Mouse (Mus musculus) cerebellum, adult 11-12 months (tissue): ENCODE data around the gene Gm20388.
"Not testable (repeated sequence)": the region's sequence is repeated elsewhere in the genome, so short reads cannot be mapped to it uniquely, and the experiment has no call there.

Experiments
- DNase-seq: peaks from one replicate; pipeline ENCODE4 v3.0.0; 2022

Gm20388 gene

GRCm38 (mm10) chr8:121585159-121585825 is 1674.7 kb downstream of the Gm20388 start:
- peak; percentile 100 for DNase-seq

DNA sequence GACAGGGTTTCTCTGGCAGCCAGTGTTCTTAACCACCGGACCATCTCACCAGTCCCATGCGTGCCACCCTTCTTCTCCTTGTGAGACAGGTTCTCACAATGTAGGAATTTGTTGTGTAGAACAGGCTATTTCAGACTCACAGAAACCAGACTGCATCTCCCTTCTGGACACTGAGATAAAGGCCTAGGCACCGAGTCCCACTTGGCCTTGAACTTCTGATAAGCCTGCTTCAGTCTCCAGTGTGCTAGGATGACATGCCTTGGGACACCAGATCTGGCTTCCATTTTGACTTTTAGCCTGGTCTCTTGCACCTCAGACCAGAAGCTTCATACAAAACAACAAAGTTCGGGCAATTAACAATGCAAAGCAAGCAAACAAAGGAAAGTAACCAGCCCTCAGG is 1678.1 kb downstream of the Gm20388 start:
- DNase-seq, result no peak

GRCm38 (mm10) chr8:121589205-121589726 is 1678.6 kb downstream of the Gm20388 start:
- DNase-seq, result no peak

DNA sequence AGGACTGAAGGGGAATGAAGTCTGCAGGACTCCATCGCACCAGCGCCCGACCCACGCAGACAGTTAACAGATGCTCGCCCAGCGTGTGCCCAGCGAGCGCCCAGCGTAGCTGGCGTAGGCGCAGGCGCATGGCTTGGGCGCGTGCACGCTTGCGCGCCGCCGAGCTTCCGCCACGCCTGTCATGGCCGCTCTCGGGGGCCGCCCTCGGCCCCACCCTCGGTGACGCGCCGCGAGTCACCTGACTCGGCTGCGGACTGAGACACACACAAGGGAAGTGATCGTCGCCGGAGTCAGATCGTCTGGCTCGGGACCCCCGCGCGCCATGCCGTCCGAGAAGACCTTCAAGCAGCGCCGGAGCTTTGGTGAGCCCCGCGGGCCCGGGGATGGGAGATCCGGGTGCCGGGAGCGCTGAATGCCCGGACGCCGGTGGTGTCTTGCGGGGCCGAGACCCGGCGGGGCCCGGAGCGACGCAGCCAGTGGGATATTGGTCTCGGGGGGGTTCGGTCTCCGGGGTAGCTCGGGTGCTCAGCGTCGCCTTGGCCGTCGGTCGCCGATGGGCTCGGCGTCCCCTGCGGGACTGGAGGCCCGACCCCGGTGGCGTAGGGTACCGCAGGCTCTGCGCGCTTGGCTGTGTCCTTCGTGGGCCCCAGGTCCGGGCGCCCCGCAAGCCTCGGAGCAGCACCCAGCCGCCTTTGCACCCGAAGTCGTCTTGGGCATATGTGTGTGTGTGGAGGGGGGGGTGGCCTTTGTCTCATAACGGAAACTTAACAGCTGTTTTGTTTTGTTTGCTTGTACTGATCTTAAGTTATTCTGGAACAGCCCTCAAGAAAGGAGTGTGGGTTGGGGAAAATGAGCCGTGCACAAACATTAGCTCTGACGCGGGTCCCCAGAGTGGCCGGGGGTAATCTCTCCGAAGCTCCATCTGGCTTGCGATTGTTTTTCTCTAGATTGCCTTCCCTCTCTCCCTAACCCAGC is 1679.8 kb downstream of the Gm20388 start, which contains the start of gene Map1lc3b:
Map1lc3b (plus strand) TSS at position 159 of the 975 bp plus-strand sequence.
- peak; percentile 97 for DNase-seq

DNA sequence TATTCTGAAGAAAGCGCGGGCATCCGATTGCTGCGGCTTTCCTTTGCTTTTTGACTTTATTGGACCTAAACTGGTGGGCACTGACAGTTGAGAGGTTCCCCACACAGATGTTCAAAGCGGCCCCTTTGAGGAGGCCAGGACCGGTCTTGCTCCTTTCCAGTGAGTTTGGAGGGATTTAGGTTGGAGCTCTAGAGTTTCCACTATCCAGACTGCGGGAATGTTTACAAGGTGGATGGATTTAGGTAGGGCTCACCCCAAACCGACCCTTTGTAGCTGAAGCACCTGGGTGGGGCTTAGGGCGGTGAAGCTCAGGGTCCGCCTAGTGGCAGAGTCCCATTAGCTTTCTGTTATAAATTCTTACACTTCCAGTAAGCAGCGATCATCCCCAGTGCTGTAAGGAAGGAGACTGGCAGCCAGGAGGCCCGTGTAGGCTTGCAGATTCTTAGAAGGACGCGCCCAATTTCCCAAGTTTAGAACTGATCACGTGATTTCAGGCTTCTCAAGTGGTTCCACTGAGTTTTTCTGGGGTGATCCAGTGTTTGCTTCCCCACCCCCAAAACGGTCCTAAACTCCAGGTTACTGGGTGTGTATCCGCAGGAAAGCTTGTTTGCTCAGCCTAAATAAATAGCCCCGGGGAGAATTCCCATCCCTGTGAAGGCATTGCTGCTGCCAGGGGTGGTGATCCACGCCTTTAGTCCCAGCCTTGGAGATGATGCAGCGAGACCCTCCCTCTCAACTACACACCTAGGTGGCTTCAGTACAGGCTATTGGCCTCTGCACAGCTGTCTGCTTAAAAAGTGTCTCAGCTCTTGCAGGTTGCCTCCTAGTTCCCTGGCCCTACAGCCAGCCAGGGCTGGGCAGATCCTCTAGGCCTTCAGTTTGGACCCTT is 1680.8 kb downstream of the Gm20388 start:
- DNase-seq, result no peak

GRCm38 (mm10) chr8:121593293-121593692 is 1682.7 kb downstream of the Gm20388 start:
- no peak for DNase-seq

GRCm38 (mm10) chr8:121593983-121594382 is 1683.3 kb downstream of the Gm20388 start:
- DNase-seq, result no peak

DNA sequence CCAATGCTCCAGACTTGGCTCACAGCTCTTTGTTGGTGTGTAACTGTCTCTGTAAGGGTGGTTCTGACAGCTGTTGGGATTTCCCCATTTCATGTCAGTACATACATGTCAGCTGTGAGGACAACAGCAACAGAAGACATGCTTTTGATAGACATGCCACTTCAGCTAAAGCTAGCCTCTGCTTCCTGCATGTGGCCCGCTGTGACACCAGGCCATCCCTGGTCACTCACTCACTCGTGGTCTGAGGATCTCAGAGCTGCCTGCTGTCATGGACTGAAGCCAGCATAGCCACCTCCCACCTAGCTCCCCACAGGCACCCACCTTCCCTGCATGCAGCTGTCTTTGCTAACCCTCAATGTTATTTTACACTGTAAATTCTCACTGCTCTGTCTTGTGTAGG is 1686.9 kb downstream of the Gm20388 start:
- not testable (repeated sequence) for DNase-seq

- no peak for DNase-seq
Measured at GRCm38 (mm10) chr8:121598190-121598589, 1687.5 kb downstream of the Gm20388 start.

DNA sequence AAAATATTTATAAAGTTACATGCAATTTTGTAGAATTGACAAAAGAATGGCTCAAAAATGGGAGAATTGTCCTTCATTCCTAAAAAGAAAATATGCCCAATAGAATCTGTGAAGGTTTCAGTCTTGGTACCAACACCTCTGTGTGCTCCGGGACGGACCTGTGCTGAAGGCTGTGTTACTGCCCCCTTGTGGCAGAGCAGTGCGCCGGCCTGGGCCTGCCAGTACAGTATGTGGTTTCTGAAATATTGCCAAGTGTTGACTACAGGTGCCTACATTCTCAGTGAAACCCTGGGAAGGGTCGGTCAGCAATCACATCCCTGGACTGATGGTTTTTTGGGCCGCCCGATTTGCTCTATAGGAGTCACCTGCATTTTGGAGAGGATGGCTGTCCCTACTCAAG is 1688.3 kb downstream of the Gm20388 start:
- DNase-seq, result peak; percentile 86

DNA sequence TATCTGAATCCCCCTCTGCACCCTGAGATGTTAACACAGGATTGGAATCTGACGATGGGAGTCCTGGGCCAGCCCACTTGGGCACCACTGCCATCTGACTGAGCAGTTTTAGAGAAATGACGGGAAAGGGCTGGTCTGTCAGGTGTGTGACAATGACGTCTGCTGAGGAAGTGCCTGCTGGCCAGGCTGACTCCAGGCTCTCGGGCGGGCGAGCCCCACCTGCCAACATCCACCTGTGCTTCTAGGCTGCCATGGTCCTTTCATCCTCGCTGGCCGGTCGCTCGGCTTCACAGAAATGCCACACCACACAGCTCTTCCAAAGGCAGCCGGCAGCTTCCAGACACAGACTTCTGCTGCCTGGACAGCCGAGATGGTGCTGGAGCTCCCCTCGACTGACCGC is 1689.2 kb downstream of the Gm20388 start:
- no peak for DNase-seq

- no peak for DNase-seq
Measured at GRCm38 (mm10) chr8:121602411-121602810, 1691.8 kb downstream of the Gm20388 start.

DNA sequence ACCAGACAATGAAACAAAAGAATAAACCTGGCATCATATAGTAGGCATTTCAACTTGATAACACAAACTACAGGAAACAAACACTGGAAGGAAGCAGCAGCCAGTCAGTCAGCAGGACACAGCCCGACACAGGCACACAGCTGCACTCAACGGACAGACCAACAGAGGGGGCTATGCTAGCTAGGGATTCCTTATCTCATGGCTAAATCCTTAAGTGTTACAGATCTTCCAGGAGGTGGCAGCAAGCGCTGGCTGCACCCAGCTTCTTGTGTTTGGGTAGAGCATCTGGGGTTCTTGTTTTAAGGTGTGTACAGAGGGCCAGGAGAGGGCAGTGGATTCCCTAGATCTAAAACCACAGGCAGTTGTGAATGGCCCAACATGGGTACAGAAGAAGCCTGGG is 1692.2 kb downstream of the Gm20388 start:
- DNase-seq, result peak; percentile 71

GRCm38 (mm10) chr8:121603801-121604200 is 1693.2 kb downstream of the Gm20388 start:
- no peak for DNase-seq

DNA sequence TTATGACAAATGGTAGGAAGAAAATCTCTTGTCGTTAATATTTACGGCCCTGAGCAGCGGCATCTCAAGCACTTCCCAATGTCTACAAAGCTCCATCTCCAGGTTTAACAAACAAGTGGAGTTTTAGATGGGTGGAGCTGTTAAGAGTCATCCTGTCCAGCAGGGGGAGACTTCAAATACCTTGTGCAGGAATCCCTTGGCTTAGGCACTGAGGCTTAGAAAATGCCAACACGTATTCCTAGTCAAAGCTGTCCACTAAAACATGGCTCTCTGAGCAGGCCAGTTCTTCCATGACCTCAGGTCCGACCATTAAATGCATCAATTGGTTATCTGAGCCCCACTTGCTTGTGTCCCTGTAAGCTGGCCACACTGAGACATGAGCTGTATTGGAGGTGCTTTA is 1697.0 kb downstream of the Gm20388 start:
- DNase-seq, result no peak

- no peak for DNase-seq
Measured at GRCm38 (mm10) chr8:121609251-121609650, 1698.6 kb downstream of the Gm20388 start.

GRCm38 (mm10) chr8:121609916-121610315 is 1699.3 kb downstream of the Gm20388 start:
- DNase-seq, result no peak

DNA sequence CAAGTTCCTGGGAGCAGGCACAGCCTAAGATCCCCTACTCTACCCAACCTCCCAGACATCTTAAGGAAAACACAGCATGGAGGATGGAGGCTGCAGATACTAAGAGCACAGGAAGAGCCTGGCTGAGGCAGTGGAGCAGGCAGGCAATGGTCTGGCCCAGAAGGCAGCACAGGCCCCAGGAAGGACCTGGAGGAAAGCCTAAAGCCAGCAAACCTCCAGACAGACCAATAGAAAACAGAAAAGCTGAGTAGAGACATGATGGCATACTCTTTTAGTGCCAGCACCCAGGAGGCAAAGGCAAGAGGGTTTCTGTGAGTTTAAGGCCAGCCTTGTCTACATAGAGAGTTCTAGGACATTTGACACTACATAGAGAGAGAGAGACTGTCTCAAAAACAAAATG is 1702.8 kb downstream of the Gm20388 start:
- DNase-seq, result no peak

GRCm38 (mm10) chr8:121619401-121619995 is 1708.9 kb downstream of the Gm20388 start:
- DNase-seq, result no peak

GRCm38 (mm10) chr8:121620801-121621516 is 1710.3 kb downstream of the Gm20388 start:
- DNase-seq, result no peak

- DNase-seq, result no peak
Measured at GRCm38 (mm10) chr8:121621879-121622278, 1711.2 kb downstream of the Gm20388 start.
